Mouse (Mus musculus) midbrain, embryonic 16.5 days (tissue): ENCODE data around the gene Acss2. TPM values are rescaled to one million over a fixed set of nuclear protein-coding genes. Genes with fewer than 3 reads are reported as not detected.

Experiments used
- ATAC-seq: fragments of 200-750 bp; cut with Nextera tagmentation; 2 replicates; pipeline ENCODE4 v1.8.0; 2017; ENCODE audit warnings: moderate TSS enrichment
- H3K27ac ChIP-seq: fragments of 300-500 bp; sonication (generic); 2 replicates; pipeline ENCODE4 v1.5.1; 2014; ENCODE audit warnings: mild to moderate bottlenecking, low read length, mixed read lengths
- H3K27me3 ChIP-seq: fragments of 300-500 bp; sonication (generic); 2 replicates; pipeline ENCODE4 v1.6.1; 2014; ENCODE audit warnings: low read depth, low read length, mixed read lengths; ENCODE audit not compliant: control insufficient read depth, insufficient read depth
- H3K36me3 ChIP-seq: fragments of 300-500 bp; sonication (generic); 2 replicates; pipeline ENCODE4 v1.6.1; 2014; ENCODE audit warnings: mild to moderate bottlenecking, low read length, moderate library complexity, mixed read lengths; ENCODE audit not compliant: control insufficient read depth, insufficient read depth
- H3K4me1 ChIP-seq: fragments of 300-500 bp; sonication (generic); 2 replicates; pipeline ENCODE4 v1.6.1; 2014; ENCODE audit warnings: mild to moderate bottlenecking, low read length, mixed read lengths; ENCODE audit not compliant: control insufficient read depth, insufficient read depth
- H3K4me2 ChIP-seq: fragments of 300-500 bp; sonication (generic); 2 replicates; pipeline ENCODE4 v1.6.1; 2014; ENCODE audit warnings: mild to moderate bottlenecking, low read length, mixed read lengths
- H3K4me3 ChIP-seq: fragments of 300-500 bp; sonication (generic); 2 replicates; pipeline ENCODE4 v1.5.1; 2014; ENCODE audit warnings: low read depth, mild to moderate bottlenecking, low read length, moderate library complexity, mixed read lengths
- H3K9ac ChIP-seq: fragments of 300-500 bp; sonication (generic); 2 replicates; pipeline ENCODE4 v1.6.1; 2014; ENCODE audit warnings: low read depth, low read length, mixed read lengths
- H3K9me3 ChIP-seq: fragments of 300-500 bp; sonication (generic); replicated peaks from 2 replicates; pipeline ENCODE4 v1.6.1; 2014; ENCODE audit warnings: mild to moderate bottlenecking, low read length, mixed read lengths; ENCODE audit not compliant: control insufficient read depth, poor library complexity, severe bottlenecking
- WGBS: fragments of 180-500 bp; shearing (Covaris S2); extraction: QIAGEN DNeasy Blood & Tissue Kit; methylation state at CpG from one replicate; pipeline ENCODE4 v1.1.7; 2014; 5-methylcytosine and 5-hydroxymethylcytosine counted together
- microRNA counts: library from miRNA; unstranded; fragments of <30 nt; microRNA quantifications from one replicate; lab custom pipeline; 2016
- microRNA-seq: library from miRNA; unstranded; fragments of <30 nt; microRNA quantifications from one replicate; pipeline ENCODE4, GENCODE M21; 2017
- polyA plus RNA-seq: library from polyadenylated mRNA; unstranded; fragments of >200 nt; fragmentation: Nextera tagmentation; extraction: Ambion mirVana; gene quantifications from 2 replicates; pipeline ENCODE4 v1.2.1, GENCODE M21; 2015

Gene Acss2
- polyA plus RNA-seq, 1 experiment from 2014 or later = 23.9 TPM

DNA sequence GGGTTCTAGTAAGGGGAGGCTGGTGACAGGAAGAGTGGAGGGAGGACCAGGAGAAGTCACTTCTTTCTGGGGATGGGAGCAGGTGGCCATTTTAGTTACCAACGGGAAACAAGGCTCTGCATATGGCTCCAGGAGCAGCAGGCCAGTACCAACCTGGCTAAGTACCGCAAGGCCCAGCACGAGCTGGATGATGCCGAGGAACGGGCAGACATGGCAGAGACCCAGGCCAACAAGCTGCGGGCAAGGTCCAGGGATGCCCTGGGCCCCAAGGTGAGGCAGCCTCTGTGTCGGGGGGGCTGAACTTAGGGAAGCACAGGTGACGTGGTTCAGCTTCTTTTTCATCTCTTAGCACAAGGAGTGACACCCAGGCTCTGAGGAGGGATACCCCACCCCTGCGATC is 116.0 kb downstream of the Acss2 start:
- Histone ChIP-seq H3K4me3 (no peak overlapping the region), H3K9ac (no peak overlapping the region), H3K4me1 (peaks cover 10% of the 10 kb centered on the region), H3K36me3 (peaks cover 32% of the 10 kb centered on the region), H3K4me2 (no peak overlapping the region), H3K9me3 (no peaks in the 10 kb centered on the region), H3K27me3 (peaks cover 29% of the 10 kb centered on the region), H3K27ac (no peak overlapping the region)
- WGBS = 93% methylated on average over 9 of the region's 9 CpGs
- ATAC-seq = no peak

DNA sequence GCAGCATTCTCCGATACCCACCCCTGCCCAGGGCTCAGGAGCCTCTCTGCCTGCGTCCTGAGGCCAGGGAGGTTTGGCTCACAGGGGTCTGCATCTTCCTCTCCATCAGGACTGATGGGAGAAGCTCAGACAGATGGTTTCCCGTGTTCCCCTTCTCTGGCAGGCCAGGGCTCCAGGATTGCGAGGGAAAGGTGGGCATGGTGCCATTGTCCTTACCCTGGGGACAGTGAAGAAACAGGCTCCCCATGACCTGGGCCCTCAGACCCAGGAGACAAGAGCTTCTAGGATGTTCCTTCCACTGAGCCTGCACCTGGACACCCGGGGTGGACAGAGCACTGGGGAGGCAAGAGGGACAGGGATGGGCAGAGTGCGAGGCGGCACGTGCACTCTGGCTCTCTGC is 116.8 kb downstream of the Acss2 start:
- Histone ChIP-seq H3K4me2 (no peak overlapping the region), H3K9me3 (no peaks in the 10 kb centered on the region), H3K9ac (no peak overlapping the region), H3K4me3 (no peak overlapping the region), H3K36me3 (peaks cover 35% of the 10 kb centered on the region), H3K27ac (no peak overlapping the region), H3K4me1 (peaks cover 4% of the 10 kb centered on the region), H3K27me3 (peaks cover 29% of the 10 kb centered on the region)
- ATAC-seq = no peak
- WGBS = 91% methylated on average over 8 of the region's 8 CpGs

MicroRNAs encoded within 50 kb of the gene (microRNA counts, 519-probe panel; counts per million panel counts)
- 1,354 counts per million, percentile 26 among the panel's probes with 10 or more counts for microRNA mmu-miR-499 (lab: Ali Mortazavi, UCI)

Small RNA genes within 50 kb of the gene (microRNA-seq; reads per million reads assigned to microRNA genes)
- 3.6 reads per million, percentile 17 among the genes with 10 or more reads in this experiment for gene Mir499

Other genes with a start within 250 kb of the Acss2 start
- 537 and 612 TPM in 2 replicates for gene Map1lc3a, start 241.7 kb upstream of the Acss2 start, polyA plus RNA-seq
- gene Pigu, start 160.5 kb upstream of the Acss2 start, polyA plus RNA-seq = 64.7 and 65.0 TPM in 2 replicates
- gene Trp53inp2, start 136.9 kb upstream of the Acss2 start, polyA plus RNA-seq = 93.1 and 100 TPM in 2 replicates
- gene Ncoa6, start 44.1 kb upstream of the Acss2 start, polyA plus RNA-seq = 22.7 and 26.6 TPM in 2 replicates
- 78.9 and 83.3 TPM in 2 replicates for gene Ggt7, start 289 bp downstream of the Acss2 start, polyA plus RNA-seq
- 13.6 and 15.1 TPM in 2 replicates for gene Gss, start 74.9 kb downstream of the Acss2 start, polyA plus RNA-seq
- 0.80 and 1.0 TPM in 2 replicates for gene Myh7b, start 93.3 kb downstream of the Acss2 start, polyA plus RNA-seq
- gene Trpc4ap, start 174.4 kb downstream of the Acss2 start, polyA plus RNA-seq = 152 and 157 TPM in 2 replicates
- 46.3 and 49.6 TPM in 2 replicates for gene Edem2, start 211.5 kb downstream of the Acss2 start, polyA plus RNA-seq
- gene Gm17581, start 217.9 kb downstream of the Acss2 start, polyA plus RNA-seq = not detected in 2 replicates
- gene Procr, start 233.2 kb downstream of the Acss2 start, polyA plus RNA-seq = 2.4 and 2.8 TPM in 2 replicates